Mouse (Mus musculus) thymus, adult 2 months (tissue): ENCODE results near the gene Pax7. TPM values are rescaled to one million over a fixed set of nuclear protein-coding genes. Genes with fewer than 3 reads are reported as not detected.

Experiments used
- DNase-seq: peaks from one replicate; pipeline ENCODE4 v3.0.0; 2021
- H3K27ac ChIP-seq: fragments of 200-500 bp; 2 replicates; pipeline ENCODE4 v1.5.1; 2012; ENCODE audit warnings: low read length, control low read depth; ENCODE audit not compliant: control insufficient read depth, insufficient read depth
- H3K27me3 ChIP-seq: fragments of 200-500 bp; 2 replicates; pipeline ENCODE4 v1.6.1; 2012; ENCODE audit warnings: mild to moderate bottlenecking, low read length, moderate library complexity, mixed read lengths; ENCODE audit not compliant: control insufficient read depth, insufficient read depth
- H3K36me3 ChIP-seq: fragments of 200-500 bp; 2 replicates; pipeline ENCODE4 v1.6.1; 2012; ENCODE audit warnings: mild to moderate bottlenecking, low read length, moderate library complexity; ENCODE audit not compliant: control insufficient read depth, insufficient read depth
- H3K4me1 ChIP-seq: fragments of 200-500 bp; replicated peaks from 2 replicates; pipeline ENCODE4 v1.6.1; 2012; ENCODE audit warnings: low read length; ENCODE audit not compliant: control insufficient read depth, insufficient read depth
- H3K4me3 ChIP-seq: fragments of 200-500 bp; 2 replicates; pipeline ENCODE4 v1.5.1; 2012; ENCODE audit warnings: mild to moderate bottlenecking, low read length, control low read depth, moderate library complexity; ENCODE audit not compliant: control insufficient read depth, insufficient read depth
- CTCF ChIP-seq: fragments of 200-500 bp; IDR thresholded peaks from 2 replicates; pipeline ENCODE4 v1.5.1; 2012; ENCODE audit warnings: mild to moderate bottlenecking, control low read depth, low read length, moderate library complexity, borderline replicate concordance; ENCODE audit not compliant: control insufficient read depth, poor library complexity, insufficient read depth; ENCODE audit errors: extremely low read depth
- POLR2A ChIP-seq: fragments of 200-500 bp; IDR thresholded peaks from 2 replicates; pipeline ENCODE4 v1.6.1; 2012; ENCODE audit warnings: mild to moderate bottlenecking, low read length, control low read depth, moderate library complexity; ENCODE audit not compliant: control insufficient read depth, poor library complexity, insufficient read depth; ENCODE audit errors: extremely low read depth
- WGBS: fragments of 180-500 bp; shearing (Covaris S2); methylation state at CpG from one replicate; pipeline ENCODE4 v1.1.7; 2018; 5-methylcytosine and 5-hydroxymethylcytosine counted together
- polyA plus RNA-seq: library from polyadenylated mRNA; depleted of rRNA; stranded (reverse); fragments of >200 nt; gene quantifications from 2 replicates; pipeline ENCODE4 v1.2.3, GENCODE M21; 2012

Pax7 gene
- polyA plus RNA-seq, 1 experiment = 1.1 TPM

DNA sequence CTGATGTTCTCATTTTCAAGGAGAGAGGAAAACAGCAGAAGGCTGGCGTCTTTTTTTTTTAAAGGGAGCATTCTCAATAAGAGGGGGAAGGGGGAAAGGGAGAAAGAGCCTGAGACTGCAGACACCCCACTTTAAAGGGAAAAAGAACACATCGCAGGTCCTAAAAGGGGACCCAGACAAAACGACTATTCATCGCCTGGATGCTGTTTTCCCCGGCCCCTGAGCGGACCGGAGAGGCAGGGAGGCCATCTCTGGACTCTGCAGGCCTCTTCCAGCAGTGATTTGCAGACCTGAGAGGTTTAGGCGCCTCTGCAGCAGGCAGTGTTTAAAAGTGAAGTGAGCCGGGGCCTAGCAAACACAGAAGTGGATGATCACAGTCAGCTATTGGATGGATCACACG lies 25.5 kb downstream of the Pax7 start:
- peaks cover 2% of the 10 kb centered on the region; the same call in 1 of the 2 replicates for H3K27me3 ChIP-seq
- no peak for DNase-seq
- H3K4me3 ChIP-seq = no peak overlapping the region
- no peaks in the 10 kb centered on the region for H3K36me3 ChIP-seq
- TF ChIP-seq CTCF (no peak), POLR2A (no peak)
- WGBS = 68% methylated on average over 10 of the region's 10 CpGs
- no peak overlapping the region for H3K27ac ChIP-seq
- H3K4me1 ChIP-seq = peaks cover 16% of the 10 kb centered on the region

DNA sequence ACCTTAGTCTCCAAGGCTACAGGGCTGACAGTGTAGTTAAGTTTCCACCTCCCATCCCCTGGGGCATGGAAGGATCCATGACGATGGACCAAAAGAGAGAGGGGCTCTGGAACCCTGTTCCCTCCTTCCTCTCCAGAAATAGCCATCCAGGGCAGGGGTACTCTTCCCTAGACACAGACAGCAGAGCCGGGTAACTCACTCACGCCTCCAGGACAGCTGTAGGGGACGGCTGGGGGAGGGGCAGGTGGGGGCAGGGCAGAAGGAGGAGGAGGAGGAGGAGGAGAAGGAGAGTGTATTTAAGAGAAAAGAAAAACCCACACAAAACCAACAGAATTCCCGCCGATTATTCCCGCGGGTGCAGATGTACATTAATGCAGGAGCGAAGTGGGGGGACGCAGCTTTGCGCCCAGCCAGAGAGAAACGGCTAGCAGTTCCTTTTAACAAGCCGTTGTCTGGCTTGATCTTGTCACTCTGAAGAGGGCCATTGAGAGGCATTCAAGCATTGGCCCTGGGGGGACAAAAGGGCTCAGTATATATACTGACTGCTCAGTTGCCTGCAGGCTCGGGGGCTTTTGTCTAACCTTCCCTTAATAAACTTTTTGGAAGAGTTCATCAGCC lies 26.0 kb downstream of the Pax7 start:
- no peak for DNase-seq
- no peak for TF ChIP-seq CTCF
- TF ChIP-seq POLR2A = no peak
- Histone ChIP-seq H3K27ac (no peak overlapping the region), H3K4me3 (no peak overlapping the region), H3K27me3 (peaks cover 2% of the 10 kb centered on the region; the same call in 1 of the 2 replicates), H3K36me3 (no peaks in the 10 kb centered on the region), H3K4me1 (peaks cover 13% of the 10 kb centered on the region)
- WGBS = 43% methylated on average over 14 of the region's 14 CpGs

DNA sequence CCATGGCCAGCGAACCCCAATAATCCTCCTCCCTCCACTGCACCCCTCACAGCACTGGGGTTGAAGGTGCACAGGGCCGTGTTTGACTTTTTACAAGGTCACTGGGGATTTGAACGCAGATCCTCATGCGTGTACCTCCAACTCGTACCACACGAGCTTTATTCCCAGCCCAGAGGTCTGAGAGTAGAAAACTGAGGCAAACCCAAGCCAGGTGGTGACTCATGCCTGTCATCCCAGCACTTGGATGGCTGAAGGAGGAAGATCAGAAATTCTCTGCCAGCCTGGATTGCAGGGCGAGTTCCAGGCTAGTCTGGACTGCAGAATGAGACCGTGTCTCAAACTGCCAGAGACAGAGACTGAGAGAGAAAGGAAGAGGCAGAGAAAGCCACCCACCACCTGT lies 28.4 kb downstream of the Pax7 start:
- DNase-seq = no peak
- no peaks in the 10 kb centered on the region for H3K36me3 ChIP-seq
- TF ChIP-seq CTCF (no peak), POLR2A (no peak)
- no peak overlapping the region for H3K27ac ChIP-seq
- 71% methylated on average over 8 of the region's 8 CpGs for WGBS
- H3K4me1 ChIP-seq = no peaks in the 10 kb centered on the region
- peaks cover 2% of the 10 kb centered on the region; the same call in 1 of the 2 replicates for H3K27me3 ChIP-seq
- H3K4me3 ChIP-seq = no peak overlapping the region

DNA sequence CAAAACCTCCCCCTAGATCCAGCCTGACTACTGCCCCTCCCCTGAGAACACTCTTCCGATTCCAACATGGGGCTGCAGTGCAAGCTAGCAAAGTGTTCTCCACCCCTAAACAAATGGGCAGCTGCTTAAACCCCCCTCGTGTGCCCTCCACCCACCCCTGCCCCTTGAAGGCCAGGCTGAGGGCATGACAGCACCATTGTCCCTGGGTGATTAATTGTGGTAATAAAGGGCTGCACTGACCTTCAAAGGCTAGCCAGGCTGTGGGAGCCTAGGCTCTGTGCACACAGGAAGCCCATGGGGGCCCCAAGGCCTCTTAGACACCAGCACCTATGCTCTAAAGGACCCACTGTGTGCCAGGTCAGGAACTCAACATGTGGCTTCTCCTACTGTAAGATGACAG lies 29.3 kb downstream of the Pax7 start:
- Histone ChIP-seq H3K4me1 (no peaks in the 10 kb centered on the region), H3K27me3 (peaks cover 2% of the 10 kb centered on the region; the same call in 1 of the 2 replicates), H3K27ac (no peak overlapping the region), H3K36me3 (no peaks in the 10 kb centered on the region), H3K4me3 (no peak overlapping the region)
- TF ChIP-seq POLR2A (no peak), CTCF (no peak)
- no peak for DNase-seq
- 11% methylated on average over 2 of the region's 2 CpGs for whole genome bisulfite sequencing

DNA sequence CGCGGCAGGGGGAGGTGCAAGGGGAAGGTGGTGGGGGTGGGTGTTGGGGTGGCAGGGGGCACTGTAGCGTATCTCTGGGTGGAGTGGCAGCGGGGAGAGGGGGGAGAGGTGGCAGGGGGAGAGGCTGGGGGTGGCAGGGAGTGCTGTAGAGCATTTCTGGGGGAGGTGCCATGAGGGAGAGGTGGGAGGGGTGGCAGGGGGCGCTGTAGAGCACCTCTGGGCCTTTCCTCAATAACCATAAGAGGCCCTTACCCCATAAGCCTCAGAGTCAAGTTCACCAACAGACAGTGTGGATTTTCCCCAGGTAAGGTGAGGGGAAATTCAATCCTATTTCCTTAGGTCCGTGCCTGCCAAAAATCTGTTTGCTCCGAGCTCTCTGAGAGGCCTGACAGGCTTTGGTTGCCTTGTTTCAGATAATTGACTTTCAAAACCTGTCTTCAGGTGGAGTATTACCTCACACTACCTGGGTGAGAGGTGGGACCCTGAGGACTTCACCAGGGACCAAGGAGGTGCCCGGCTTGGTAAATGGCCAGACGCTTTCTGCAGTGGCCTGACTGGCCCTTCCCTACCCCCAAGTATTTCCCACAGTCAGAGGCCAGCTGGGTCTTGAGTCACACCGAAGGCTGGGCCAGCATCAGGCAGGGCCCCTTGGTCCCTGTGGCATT lies 33.8 kb downstream of the Pax7 start:
- Histone ChIP-seq H3K4me3 (no peak overlapping the region), H3K36me3 (no peaks in the 10 kb centered on the region), H3K4me1 (no peaks in the 10 kb centered on the region), H3K27ac (no peak overlapping the region; the same call in 1 of the 2 replicates), H3K27me3 (no peaks in the 10 kb centered on the region; the same call in 1 of the 2 replicates)
- 76% methylated on average over 10 of the region's 10 CpGs for WGBS
- no peak for DNase-seq
- no peak for TF ChIP-seq POLR2A
- TF ChIP-seq CTCF = no peak

DNA sequence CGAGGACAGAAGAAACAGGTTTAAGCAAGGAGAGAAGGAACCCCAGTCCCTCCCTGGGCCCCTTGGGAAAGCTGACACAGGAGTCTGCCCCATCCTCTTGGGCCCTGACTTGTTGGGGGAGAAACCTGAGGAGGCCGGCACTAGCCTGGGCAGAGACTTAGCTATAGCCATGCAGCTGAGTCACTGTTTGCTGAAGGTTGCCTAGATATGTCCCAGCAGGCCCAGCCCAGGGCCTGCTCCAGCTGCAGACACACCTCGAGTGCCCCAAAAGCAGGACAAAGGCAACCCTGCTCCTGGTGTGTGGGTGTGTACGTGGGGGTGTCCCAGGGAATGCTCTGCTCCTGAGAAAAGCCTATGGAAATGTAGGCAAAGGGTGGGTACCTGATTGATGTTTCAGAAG lies 36.0 kb downstream of the Pax7 start:
- DNase-seq = no peak
- TF ChIP-seq POLR2A = no peak
- TF ChIP-seq CTCF = no peak
- 42% methylated on average over 4 of the region's 4 CpGs for WGBS
- Histone ChIP-seq H3K36me3 (no peaks in the 10 kb centered on the region), H3K27ac (no peak overlapping the region), H3K4me3 (no peak overlapping the region), H3K27me3 (no peaks in the 10 kb centered on the region; the same call in 1 of the 2 replicates), H3K4me1 (no peaks in the 10 kb centered on the region)

DNA sequence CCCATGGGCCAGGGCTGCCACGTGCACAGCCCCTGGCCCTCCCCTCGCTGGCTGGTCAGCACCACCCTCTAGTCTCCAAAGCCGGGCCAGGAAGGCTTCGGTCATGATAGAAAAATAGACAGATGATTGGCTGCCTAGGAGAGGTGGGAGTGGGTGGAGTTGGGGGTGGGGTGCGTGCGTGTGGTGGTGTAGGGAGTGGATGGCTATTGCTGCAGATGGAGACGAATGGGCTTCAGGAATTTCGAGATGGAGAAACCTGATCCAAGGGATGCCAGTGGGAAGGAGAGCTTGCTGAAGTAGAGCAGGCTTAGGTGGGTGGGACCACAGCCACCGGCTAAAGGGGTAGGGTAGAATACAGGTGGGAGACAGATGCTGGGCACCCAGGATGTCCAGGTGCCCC lies 37.2 kb downstream of the Pax7 start:
- Histone ChIP-seq H3K27me3 (no peaks in the 10 kb centered on the region), H3K36me3 (no peaks in the 10 kb centered on the region), H3K4me3 (no peak overlapping the region), H3K4me1 (no peaks in the 10 kb centered on the region), H3K27ac (no peak overlapping the region)
- no peak for DNase-seq
- TF ChIP-seq CTCF = no peak
- TF ChIP-seq POLR2A = no peak
- WGBS = 39% methylated on average over 9 of the region's 9 CpGs
